Mouse (Mus musculus): ENCODE data around the gene Padi1.

Gene Padi1

DNA sequence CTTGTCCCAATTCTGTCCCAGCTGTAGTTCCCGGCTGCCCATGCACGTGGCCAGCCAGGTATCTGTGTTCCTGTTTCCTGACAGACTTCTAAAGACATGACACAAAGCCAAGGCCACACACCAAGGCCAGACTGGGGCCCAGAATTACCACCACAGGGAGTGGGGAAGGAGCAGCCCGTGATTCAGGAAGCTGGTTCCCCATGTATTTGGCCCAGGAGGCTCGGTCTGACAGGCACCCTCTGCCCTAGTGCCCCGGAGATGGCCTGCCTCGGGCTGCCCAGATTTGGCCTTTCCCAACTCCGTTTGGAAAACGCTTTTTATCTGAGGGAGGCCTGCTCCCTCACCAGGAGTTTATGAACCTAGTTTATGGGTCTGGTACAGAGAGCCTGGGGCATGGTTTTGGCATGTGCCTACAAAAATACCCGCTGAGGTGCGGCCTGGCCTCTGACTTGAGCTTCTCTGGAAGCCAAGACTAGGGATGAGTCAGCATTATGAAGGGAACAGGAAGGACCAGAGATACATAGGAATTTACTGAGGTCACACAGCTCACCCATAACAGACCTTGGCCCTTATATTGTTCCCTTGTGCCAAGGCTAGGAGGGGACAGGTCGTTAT lies 16.6 kb upstream of the Padi1 start:
- DNase-seq (ENCODE audit: low read depth, low spot score): no peak

DNA sequence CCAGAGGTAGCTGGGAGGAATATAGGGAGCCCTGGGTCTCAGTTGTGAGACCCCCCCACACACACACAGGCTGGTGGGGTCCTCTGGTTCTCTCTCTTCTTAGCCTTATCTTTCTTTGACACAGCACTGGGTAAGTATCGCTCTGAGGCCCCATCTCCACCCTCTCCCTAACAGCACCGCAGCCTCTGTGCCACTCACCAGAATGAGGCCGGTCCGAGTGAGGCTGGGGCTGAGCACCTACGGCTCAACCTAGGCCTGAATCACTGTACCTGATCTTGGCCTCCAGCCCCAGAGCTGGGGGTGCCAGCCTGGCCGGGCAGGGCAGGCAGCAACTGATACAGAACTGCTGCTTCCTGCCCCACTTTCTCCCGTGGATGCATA lies 15.2 kb upstream of the Padi1 start:
- DNase-seq (ENCODE audit: low read depth, low spot score): no peak

DNA sequence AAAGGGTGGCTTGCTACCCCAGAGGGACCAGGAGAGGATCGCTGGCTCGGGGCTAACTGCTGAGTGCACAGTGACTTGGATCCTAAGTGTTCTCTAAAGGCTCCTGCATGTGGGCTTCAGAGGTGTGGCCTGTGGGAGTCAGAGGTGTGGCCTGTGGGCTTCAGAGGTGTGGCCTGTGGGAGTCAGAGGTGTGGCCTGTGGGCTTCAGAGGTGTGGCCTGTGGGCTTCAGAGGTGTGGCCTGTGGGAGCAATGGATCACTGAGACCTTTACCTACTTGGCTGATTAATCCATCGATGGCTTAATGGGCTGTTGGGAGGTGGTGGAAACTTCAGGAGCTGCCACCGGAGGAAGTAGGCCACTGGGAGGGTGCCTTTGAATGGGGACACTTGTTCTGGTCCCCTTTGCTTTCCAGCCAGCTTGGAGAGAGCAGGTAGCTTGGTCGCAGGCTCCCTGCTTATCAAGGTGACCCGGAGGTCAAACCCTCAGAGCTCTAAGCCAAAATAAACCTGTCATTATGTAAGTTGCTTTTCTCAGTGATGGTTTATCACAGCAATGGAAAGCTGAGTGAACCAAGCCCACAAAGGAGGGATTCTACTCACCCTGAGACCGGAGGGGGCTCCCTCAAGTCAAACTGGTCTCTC lies 14.7 kb upstream of the Padi1 start:
- DNase-seq (ENCODE audit: low read depth, low spot score): no peak

DNA sequence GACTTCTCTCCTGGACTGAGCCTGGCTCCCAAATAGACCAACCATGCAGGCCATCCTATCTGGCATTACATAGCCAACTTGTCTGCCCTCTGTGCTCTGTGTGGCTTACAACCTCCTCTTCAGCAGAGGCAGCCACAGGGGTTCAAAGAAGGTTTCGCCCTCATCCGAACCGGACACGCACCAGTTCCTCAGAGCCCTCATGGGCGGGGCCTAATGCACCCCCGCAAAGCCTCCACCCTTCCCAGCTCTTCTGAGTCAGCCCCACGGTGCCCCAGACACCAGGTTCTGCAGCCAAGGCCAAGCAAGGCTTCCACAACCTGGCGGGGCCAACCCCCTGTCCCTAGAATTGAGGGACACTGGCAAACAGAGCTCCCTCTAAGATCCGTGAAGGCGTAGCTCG lies 13.7 kb upstream of the Padi1 start:
- no peak for DNase-seq (ENCODE audit: low read depth, low spot score)

DNA sequence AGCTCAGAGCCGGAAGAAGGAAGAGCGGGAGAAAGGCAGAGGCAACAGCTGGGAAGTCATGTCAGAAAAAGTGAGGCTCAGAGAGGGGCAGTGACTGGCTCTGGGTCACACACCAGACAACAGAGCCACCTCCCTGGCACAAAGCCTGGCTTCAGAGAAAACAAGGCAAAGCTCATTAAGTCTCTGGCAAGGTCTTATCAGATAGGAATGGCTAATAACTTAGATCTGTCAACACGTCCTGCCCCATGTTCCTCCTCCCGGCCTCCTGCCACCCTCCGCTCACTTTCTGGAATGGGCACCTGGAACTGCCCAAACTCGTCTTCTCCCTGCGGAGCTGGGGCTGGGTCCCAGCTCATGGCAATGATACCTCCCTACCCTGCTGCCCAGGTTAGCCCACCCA lies 12.2 kb upstream of the Padi1 start:
- no peak for DNase-seq (ENCODE audit: low read depth, low spot score)

DNA sequence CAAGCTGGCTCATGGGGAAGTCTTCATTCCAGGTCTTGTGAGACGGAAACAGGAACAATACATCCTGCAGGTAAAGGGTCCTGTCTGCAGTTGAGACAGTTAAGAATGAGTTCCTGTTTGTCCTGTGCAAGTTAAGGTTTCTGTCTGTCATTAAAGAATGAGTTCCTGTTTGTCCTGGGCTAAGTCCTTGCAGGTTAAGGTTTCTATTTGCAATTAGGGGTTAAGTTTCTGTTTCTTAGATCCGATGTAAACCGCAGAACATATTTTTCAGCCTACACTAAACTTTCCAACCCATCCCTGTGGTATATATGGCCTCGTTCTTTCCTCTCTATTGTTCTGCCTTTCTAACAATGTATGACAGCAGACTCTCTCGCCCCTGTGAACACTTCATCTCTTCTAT lies 11.5 kb upstream of the Padi1 start:
- DNase-seq (ENCODE audit: low read depth, low spot score): no peak

DNA sequence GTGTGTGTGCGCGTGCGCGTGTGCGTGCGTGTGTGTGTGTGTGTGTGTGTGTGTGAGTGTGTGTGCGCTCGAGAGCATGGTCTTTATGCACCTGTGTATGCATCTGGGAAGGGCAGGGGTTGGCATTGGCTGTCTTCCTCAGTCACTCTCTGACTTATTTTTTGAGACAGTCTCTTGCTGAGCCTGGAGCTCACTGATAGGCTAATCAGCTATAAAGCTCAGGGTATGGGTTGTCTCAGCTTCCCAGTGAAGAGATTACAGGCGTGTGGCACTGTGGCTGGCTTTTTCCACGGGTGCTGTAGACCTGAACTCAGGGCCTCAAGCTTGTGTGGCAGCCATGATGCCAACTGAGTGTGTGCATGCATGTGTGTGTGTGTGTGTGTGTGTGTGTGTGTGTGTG lies 9.6 kb upstream of the Padi1 start:
- DNase-seq (ENCODE audit: low read depth, low spot score): no peak

DNA sequence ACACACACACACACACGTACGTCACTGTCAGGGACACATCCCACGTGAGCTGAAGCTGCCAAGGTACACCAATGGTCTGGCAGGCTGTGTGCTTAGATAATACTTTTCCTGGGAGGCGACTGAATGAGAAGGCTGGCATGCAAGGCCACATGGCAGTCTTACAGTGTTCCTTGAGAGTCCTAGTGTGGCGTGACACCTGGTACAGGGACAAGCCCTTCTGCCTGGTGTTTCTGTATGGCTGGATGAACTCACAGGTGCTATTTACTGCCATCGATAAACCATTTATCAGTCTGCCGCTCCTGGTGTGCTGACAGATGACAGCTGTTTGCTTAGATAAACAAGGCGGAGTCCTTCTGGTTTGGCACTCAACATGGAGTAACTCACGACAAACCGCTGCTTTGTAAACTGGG lies 8.9 kb upstream of the Padi1 start:
- no peak for DNase-seq (ENCODE audit: low read depth, low spot score)

DNA sequence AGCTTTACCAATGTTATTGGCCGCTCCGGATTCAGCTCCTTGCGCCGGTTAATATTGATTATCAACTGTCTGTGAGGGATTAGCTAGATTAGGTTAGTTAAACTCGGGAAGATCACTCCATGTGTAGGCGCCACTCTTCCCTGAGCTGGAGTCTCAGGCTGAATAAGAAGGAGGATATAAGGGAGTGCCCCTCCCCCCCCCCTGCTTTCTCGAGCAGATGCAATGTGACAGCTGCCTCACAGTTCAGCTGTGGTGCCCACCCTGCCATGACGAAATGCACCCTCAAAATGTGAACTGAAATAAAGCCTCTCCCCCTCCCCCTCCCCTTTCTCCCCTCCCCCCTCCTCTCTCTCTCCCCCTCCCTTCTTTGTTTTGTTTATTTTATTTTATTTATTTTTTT lies 8.0 kb upstream of the Padi1 start:
- DNase-seq (ENCODE audit: low read depth, low spot score): no peak

DNA sequence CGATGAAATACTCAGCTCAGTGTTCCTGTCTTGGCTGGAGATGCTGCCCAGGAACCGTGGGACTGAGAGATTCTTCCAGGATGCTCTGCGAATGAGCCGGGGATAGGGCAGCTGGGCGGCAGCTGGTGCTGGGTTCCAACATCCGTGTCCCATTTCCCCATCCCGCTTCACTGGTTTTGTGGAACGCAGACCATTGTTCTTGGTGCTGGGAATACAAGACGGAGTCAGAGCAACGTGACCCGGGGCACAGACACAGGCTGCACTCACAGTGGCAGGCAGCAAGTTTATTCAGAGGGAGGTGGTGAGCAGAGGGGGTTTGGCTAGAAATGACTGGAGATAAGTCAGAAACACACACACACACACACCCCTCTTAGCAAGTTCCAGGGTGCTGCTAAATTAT lies 3.7 kb upstream of the Padi1 start:
- DNase-seq (ENCODE audit: low read depth, low spot score): no peak

DNA sequence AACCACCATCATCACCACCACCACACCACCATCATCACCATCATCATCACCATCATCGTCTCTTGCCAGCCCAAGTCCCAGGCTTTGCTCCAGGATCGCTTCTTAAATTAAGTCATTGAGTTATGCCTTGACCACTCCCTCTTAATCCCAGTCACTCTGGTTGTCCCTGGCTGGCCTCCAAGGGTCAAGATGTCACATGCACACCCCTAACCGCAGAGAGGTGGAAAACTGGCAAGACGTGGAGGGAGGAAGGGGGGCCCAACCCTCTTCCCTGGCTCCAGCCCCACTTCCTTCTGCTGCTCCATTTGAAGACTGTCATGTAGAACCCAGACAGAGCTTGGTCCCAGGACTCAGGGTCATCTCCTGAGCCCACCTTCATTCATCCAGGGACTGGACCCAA lies 587 bp downstream of the Padi1 start:
- DNase-seq (ENCODE audit: low read depth, low spot score): no peak

DNA sequence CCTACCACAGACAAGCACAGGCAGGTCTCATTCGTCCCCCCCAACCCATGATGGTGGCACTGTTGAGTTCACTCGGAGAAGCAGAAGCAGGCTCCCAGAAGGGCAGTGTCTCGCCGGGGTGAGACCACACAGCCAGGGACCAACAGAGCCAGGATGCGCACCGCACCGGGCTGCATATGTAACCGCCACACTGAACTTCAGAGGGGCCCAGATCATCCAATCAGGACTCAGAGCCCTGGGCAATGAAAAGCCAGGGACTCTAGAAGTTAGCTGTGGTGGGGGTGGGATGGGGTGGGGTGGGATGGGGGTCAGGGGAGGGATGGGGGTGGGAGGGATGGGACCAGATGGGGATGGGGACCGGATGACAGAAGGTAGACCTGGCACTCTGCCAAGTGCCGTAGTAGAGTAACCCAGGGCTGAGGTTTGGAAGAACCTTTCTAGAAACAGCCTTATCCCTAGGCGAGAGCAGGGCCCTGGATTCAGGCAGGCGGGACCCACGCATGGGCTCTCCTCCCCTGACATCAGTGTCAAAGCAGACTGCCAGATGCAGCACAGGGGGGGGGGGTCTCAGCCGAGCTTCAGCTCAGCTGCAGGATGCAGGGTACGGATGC lies 1.8 kb downstream of the Padi1 start:
- DNase-seq (ENCODE audit: low read depth, low spot score): no peak

DNA sequence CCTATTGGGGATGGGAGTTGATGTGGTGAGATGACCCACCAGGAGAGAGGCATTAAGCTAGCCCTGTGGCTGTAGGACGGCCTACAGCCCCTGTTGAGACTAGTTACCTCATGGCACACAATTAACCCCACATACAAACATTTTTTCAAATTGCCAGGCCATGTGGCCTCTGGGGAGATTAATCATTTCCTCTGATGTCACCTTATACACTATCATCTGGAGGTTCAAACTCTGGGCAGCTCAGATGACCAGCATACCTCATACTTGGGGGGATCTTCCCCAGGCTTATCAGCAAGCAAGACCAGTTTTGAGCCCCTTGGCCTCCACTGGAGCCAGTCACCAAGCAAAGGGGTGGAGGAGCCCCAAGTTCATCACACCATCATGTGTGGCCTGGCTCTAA lies 2.7 kb downstream of the Padi1 start:
- DNase-seq (ENCODE audit: low read depth, low spot score): no peak

DNA sequence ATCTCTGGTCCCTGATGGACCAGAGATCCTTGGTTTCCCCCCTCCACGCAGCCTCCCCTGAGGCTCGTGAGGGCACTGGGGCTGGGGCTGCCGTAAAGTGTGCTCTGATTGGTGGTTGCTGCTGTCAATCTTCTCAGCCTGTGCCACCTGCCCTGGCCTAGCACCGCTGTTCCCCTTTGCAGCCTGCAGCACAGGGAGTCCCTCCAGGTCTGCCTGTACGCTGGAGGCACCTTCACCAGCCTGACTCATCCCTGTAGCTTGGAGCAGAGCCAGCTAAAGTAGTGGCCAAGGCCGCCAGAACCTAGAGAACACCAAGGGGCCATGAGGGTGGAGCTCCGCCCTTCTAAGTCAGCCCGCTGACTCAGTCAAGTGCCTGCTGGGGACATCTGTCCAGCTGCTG lies 7.7 kb downstream of the Padi1 start:
- no peak for DNase-seq (ENCODE audit: low read depth, low spot score)

DNA sequence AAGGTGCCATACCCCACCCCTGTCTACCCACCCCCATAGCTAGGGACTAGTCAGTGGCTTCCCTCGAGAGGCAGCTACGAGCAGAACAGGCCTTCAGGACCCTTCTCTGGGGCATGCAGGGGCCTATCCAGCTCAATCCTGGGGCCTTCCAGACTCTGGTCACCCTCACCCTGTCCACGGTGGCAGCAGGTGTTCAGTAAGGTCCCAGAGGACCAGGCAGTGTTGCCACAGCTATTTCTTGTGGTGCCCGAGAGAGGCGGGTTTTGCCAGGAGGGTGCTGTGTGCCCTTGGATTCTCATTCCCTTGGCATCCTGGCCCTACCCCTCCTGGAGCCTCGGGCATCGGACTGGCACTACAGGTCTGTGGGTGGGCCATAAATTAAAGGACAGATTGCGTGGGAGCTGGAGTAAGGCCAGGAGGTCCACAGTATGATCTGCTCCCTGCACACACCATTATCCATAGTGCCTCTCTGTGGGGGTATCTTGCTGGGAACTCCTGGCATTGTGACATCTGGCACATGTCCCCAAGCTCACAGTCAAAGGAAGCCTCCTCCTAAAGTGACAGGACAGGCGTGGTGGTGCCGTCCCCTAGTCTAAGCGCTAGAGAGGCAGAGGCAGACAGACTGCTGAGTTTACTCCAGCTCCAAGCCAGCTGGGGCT lies 9.2 kb downstream of the Padi1 start:
- no peak for DNase-seq (ENCODE audit: low read depth, low spot score)

DNA sequence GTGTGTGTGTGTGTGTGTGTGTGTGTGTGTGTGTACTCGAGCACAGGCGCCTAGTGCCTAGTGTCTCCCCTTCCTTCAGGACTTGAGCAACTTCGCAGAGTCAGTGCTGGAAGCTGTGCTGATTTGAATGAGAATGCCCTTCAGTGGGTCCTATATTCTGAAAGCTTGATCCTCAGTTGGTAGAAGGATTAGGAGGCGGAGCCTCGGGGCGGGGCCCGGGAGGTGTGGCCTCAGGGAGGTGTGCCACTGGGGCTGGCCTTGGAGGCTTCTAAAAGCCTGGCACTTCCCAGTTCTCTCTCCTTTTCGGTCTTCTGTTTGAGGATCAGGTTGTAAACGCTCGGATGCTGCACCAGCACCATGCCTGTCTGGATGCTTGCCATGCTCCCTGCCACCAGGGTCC lies 9.9 kb downstream of the Padi1 start:
- DNase-seq (ENCODE audit: low read depth, low spot score): peak; percentile 37

DNA sequence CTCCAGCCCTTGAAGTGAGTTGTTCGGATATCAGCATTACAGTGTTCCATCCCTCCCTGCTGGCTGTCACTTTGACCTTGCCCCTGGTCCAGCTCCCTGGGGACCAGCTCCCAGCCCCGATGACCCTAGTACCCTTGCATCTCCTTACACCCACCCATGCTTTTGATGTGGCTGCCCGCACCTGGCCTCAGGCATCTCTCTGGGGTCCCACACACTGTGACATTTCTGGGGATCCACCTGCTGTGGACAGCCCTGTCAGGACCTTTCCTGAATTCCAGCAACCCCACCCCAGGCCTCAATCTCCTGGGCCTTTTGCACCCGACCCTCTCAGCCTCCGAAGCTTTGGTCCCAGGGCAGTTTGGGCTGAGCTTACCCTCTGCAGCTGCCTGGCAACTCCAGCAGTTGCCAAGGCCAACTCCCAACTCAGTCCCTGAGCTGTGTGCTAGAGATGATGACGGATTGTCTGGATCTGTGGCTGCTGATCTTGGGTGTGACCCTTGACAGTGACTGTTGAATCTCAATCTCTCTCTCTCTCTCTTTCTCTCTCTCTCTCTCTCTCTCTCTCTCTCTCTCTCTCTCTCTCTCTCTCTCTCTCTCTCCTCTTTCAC lies 11.1 kb downstream of the Padi1 start:
- DNase-seq (ENCODE audit: low read depth, low spot score): no peak

DNA sequence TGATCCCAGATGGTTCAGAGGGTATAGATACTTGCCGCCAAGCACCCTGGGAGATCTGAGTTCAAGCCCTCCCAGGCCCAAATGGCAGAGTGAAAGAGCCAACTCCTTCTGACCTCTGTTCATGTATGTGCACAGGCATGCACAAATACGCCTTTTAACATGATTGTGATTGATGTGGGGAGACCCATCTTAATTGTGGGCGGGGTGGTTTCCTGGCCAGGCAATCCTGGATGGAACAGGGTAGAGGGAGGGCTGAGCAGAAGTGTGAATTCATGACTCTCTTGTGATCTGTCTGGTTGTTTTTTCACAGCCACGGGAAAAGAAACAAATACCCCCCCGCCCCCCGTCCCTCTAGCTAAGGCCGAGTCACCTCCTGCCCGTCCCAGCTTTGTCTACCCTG lies 12.8 kb downstream of the Padi1 start:
- DNase-seq (ENCODE audit: low read depth, low spot score): no peak

DNA sequence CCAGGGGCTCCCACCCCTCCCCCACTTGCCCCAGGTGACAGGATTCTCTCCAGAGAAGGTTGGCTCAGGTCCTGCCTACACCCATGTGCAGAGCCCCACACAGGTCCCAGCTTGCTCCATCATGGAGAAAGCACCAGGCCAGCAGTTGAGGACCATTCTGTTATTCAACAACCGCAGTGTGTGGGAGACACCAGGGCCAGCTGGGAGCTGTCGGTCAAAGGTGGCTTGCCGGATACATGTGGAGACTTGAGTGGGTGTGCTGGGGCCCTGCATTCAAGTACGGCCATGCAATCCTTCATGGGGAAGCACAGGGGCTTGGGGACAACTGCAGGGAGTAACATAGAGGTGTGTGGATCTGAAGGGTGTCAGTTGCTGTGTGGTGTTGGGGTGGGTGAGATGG lies 13.8 kb downstream of the Padi1 start:
- DNase-seq (ENCODE audit: low read depth, low spot score): no peak

DNA sequence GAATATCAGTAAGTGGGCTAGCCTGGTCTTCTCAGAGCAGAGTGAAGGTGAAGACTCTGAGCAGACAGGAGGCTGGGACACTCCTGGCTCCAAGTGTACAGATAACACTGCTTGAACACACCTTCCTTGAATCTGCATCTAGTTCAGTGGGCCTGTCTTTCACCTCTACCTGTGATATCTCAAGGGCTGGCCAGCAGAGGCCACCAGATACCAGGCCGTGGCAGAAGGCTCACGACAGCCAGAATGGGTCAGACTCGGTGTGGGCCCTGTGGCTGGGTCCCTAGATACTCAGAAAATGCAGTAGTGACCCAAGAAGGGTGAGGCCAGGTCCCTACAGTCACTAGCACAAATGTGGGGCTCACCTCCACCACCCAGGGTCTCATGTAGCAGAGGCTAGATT lies 18.3 kb downstream of the Padi1 start:
- no peak for DNase-seq (ENCODE audit: low read depth, low spot score)

DNA sequence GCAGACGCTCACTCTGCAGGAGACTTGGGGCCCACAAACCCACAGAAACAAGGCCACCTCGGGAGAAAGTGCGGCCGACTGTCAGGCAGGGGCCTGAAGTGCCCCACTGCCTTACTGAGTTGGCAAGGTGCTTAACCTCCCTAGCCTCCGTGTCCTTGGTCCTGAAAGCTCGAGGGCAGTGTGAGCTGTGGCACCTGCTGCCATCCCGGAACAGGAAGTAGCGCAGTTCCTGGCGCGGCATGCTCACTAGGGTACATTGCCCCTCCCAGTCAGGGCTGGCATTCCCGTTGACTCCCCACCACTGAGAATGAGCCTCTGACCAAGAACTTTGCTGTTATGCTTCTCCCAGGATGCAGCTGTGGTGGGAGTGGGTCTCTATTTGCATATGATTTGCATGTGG lies 19.6 kb downstream of the Padi1 start:
- DNase-seq (ENCODE audit: low read depth, low spot score): no peak

DNA sequence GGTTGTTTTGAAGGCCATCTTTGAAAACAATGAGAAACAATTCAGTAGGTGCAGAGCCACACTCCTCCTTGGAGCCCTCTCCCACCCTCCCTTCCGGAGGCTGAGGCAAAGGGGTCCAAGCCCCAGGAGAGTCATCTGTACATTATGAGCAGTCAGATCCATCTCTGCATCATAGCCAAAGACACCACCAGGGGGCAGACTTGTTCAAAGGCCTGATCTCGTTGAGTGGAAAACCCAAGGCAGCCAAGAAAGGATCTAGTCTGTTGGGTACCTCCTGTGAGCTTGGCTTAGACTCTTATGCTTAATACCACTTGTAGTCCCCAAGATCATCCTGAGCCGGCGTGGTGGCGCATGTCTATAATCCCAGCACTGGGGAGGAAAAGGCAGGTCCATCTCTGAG lies 23.6 kb downstream of the Padi1 start:
- no peak for DNase-seq (ENCODE audit: low read depth, low spot score)

DNA sequence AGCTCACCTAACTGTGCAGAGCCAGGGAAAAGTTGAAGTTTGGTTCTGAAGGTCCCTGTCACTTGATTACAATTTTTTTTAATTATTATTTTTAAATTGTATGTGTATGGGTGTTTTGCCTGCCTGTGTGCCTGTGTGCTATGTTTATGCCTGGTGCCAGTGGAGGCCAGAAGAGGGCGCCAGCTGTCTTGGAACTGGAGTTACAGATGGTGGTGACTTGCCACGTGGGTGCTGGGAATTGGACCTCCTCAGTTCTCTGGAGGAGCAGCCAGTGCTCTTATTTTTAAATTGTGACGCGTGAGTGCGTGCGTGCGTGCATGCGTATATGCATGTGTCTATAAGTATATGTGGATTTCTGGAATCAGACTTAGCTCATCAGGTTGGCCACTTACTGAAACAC lies 28.2 kb downstream of the Padi1 start:
- DNase-seq (ENCODE audit: low read depth, low spot score): no peak
